Mouse (Mus musculus) lung, postnatal 0 days (tissue): Measurements from ENCODE around the gene Foxd3.

Source experiments
- CTCF ChIP-seq: IDR thresholded peaks from 2 replicates; pipeline ENCODE4 v1.5.1; 2016; ENCODE audit warnings: antibody characterized with exemption, mild to moderate bottlenecking
- EP300 ChIP-seq: IDR thresholded peaks from 2 replicates; pipeline ENCODE4 v1.6.1; 2016; ENCODE audit warnings: antibody characterized with exemption, mild to moderate bottlenecking, control low read depth

GRCm38 (mm10) chr4:99651823-99652450, 4.2 kb upstream of the Foxd3 start:
- TF ChIP-seq CTCF: no peak
- TF ChIP-seq EP300: no peak
